Mouse (Mus musculus): Measurements from ENCODE around the gene Ell. TPM values are rescaled to one million over a fixed set of nuclear protein-coding genes. Genes with fewer than 3 reads are reported as not detected.

The Ell gene
- polyA plus RNA-seq, 1 experiment from 2014 or later: 21.8 TPM

GRCm38 (mm10) chr8:70599507-70600290 is 60.4 kb downstream of the Ell start:
- Histone ChIP-seq H3K27ac (ENCODE audit: low read depth, low read length) (no peak overlapping the region; the same call in 1 of the 2 replicates), H3K9ac (ENCODE audit: low read length) (no peak overlapping the region), H3K9me3 (ENCODE audit: control insufficient read depth, low read length) (no peaks in the 10 kb centered on the region; the same call in 1 of the 2 replicates), H3K4me2 (ENCODE audit: low read depth, low read length, severe bottlenecking) (no peak overlapping the region), H3K36me3 (ENCODE audit: control insufficient read depth, insufficient read depth, low read length) (no peaks in the 10 kb centered on the region; the same call in 1 of the 2 replicates), H3K4me1 (replicated peaks; ENCODE audit: control insufficient read depth, insufficient read depth, low read length) (peaks cover 41% of the 10 kb centered on the region), H3K4me3 (ENCODE audit: low read depth, low read length) (no peak overlapping the region), H3K27me3 (ENCODE audit: control insufficient read depth, insufficient read depth, low read length) (no peaks in the 10 kb centered on the region; the same call in 1 of the 2 replicates)
- DNase-seq (ENCODE audit: low spot score) (no peak), ATAC-seq (replicated peaks; ENCODE audit: low FRiP score) (no peak)
- 86% methylated on average over 12 of the region's 12 CpGs for WGBS

GRCm38 (mm10) chr8:70600473-70601270 is 61.4 kb downstream of the Ell start:
- WGBS: 14% methylated on average over 10 of the region's 10 CpGs
- Histone ChIP-seq H3K27me3 (ENCODE audit: control insufficient read depth, insufficient read depth, low read length) (no peaks in the 10 kb centered on the region; the same call in 1 of the 2 replicates), H3K9me3 (ENCODE audit: control insufficient read depth, low read length) (no peaks in the 10 kb centered on the region; the same call in 1 of the 2 replicates), H3K27ac (ENCODE audit: low read depth, low read length) (peak overlapping the region; percentile 91), H3K9ac (ENCODE audit: low read length) (peak overlapping the region; percentile 32), H3K4me2 (ENCODE audit: low read depth, low read length, severe bottlenecking) (peak overlapping the region; percentile 51), H3K4me1 (replicated peaks; ENCODE audit: control insufficient read depth, insufficient read depth, low read length) (peaks cover 33% of the 10 kb centered on the region), H3K4me3 (ENCODE audit: low read depth, low read length) (peak overlapping the region; percentile 18; the same call in 1 of the 2 replicates), H3K36me3 (ENCODE audit: control insufficient read depth, insufficient read depth, low read length) (no peaks in the 10 kb centered on the region; the same call in 1 of the 2 replicates)
- DNase-seq (ENCODE audit: low spot score) (no peak), ATAC-seq (replicated peaks; ENCODE audit: low FRiP score) (peak; percentile 22; the same call in 1 of the 2 replicates)

- H3K4me3 ChIP-seq (ENCODE audit: low read depth, low read length): peak overlapping the region; percentile 18; the same call in 1 of the 2 replicates
- ATAC-seq (replicated peaks; ENCODE audit: low FRiP score): peak; percentile 77
- no peaks in the 10 kb centered on the region for H3K27me3 ChIP-seq (ENCODE audit: control insufficient read depth, insufficient read depth, low read length)
- H3K4me2 ChIP-seq (ENCODE audit: low read depth, low read length, severe bottlenecking): peak overlapping the region; percentile 51
- DNase-seq (ENCODE audit: low spot score): peak; percentile 97
- no peaks in the 10 kb centered on the region; the same call in 1 of the 2 replicates for H3K9me3 ChIP-seq (ENCODE audit: control insufficient read depth, low read length)
- peak overlapping the region; percentile 91 for H3K27ac ChIP-seq (ENCODE audit: low read depth, low read length)
- peaks cover 36% of the 10 kb centered on the region for H3K4me1 ChIP-seq (replicated peaks; ENCODE audit: control insufficient read depth, insufficient read depth, low read length)
- under 1% methylated on average over 26 of the region's 26 CpGs for WGBS
- H3K9ac ChIP-seq (ENCODE audit: low read length): peak overlapping the region; percentile 32
- H3K36me3 ChIP-seq (ENCODE audit: control insufficient read depth, insufficient read depth, low read length): no peaks in the 10 kb centered on the region
Measured at GRCm38 (mm10) chr8:70601271-70601649, 62.0 kb downstream of the Ell start.

GRCm38 (mm10) chr8:70602139-70602811 is 63.0 kb downstream of the Ell start:
- no peaks in the 10 kb centered on the region; the same call in 1 of the 2 replicates for H3K9me3 ChIP-seq (ENCODE audit: control insufficient read depth, low read length)
- no peaks in the 10 kb centered on the region for H3K27me3 ChIP-seq (ENCODE audit: control insufficient read depth, insufficient read depth, low read length)
- DNase-seq (ENCODE audit: low spot score): no peak
- peaks cover 40% of the 10 kb centered on the region for H3K4me1 ChIP-seq (replicated peaks; ENCODE audit: control insufficient read depth, insufficient read depth, low read length)
- WGBS: 95% methylated on average over 13 of the region's 13 CpGs
- H3K36me3 ChIP-seq (ENCODE audit: control insufficient read depth, insufficient read depth, low read length): no peaks in the 10 kb centered on the region
- H3K4me2 ChIP-seq (ENCODE audit: low read depth, low read length, severe bottlenecking): no peak overlapping the region
- no peak overlapping the region for H3K4me3 ChIP-seq (ENCODE audit: low read depth, low read length)
- no peak for ATAC-seq (replicated peaks; ENCODE audit: low FRiP score)
- H3K27ac ChIP-seq (ENCODE audit: low read depth, low read length): no peak overlapping the region
- H3K9ac ChIP-seq (ENCODE audit: low read length): no peak overlapping the region

- 89% methylated on average over 7 of the region's 7 CpGs for WGBS
- H3K27me3 ChIP-seq (ENCODE audit: control insufficient read depth, insufficient read depth, low read length): peaks cover 4% of the 10 kb centered on the region; the same call in 1 of the 2 replicates
- DNase-seq (ENCODE audit: low spot score) (no peak), ATAC-seq (replicated peaks; ENCODE audit: low FRiP score) (no peak)
- no peak overlapping the region for H3K27ac ChIP-seq (ENCODE audit: low read depth, low read length)
- H3K4me3 ChIP-seq (ENCODE audit: low read depth, low read length): no peak overlapping the region
- H3K9me3 ChIP-seq (ENCODE audit: control insufficient read depth, low read length): no peaks in the 10 kb centered on the region; the same call in 1 of the 2 replicates
- H3K9ac ChIP-seq (ENCODE audit: low read length): peak overlapping the region; percentile 12; the same call in 1 of the 2 replicates
- no peak overlapping the region for H3K4me2 ChIP-seq (ENCODE audit: low read depth, low read length, severe bottlenecking)
- peaks cover 27% of the 10 kb centered on the region for H3K4me1 ChIP-seq (replicated peaks; ENCODE audit: control insufficient read depth, insufficient read depth, low read length)
- H3K36me3 ChIP-seq (ENCODE audit: control insufficient read depth, insufficient read depth, low read length): no peaks in the 10 kb centered on the region
Measured at GRCm38 (mm10) chr8:70604558-70604957, 65.3 kb downstream of the Ell start.

- H3K4me1 ChIP-seq (replicated peaks; ENCODE audit: control insufficient read depth, insufficient read depth, low read length): peaks cover 25% of the 10 kb centered on the region
Measured at GRCm38 (mm10) chr8:70605871-70606779, 66.9 kb downstream of the Ell start.

GRCm38 (mm10) chr8:70606780-70607602 is 67.7 kb downstream of the Ell start:
- no peaks in the 10 kb centered on the region for H3K9me3 ChIP-seq (ENCODE audit: control insufficient read depth, low read length)
- no peak for ATAC-seq (replicated peaks; ENCODE audit: low FRiP score)
- H3K36me3 ChIP-seq (ENCODE audit: control insufficient read depth, insufficient read depth, low read length): no peaks in the 10 kb centered on the region
- DNase-seq (ENCODE audit: low spot score): no peak
- H3K27ac ChIP-seq (ENCODE audit: low read depth, low read length): 0 out of 2 replicates have a peak overlapping the region, but pooled peaks have one; percentile 18
- peak overlapping the region; percentile 92 for H3K9ac ChIP-seq (ENCODE audit: low read length)
- H3K4me3 ChIP-seq (ENCODE audit: low read depth, low read length): peak overlapping the region; percentile 75
- 70% methylated on average over 18 of the region's 18 CpGs for WGBS
- peaks cover 25% of the 10 kb centered on the region for H3K4me1 ChIP-seq (replicated peaks; ENCODE audit: control insufficient read depth, insufficient read depth, low read length)
- H3K27me3 ChIP-seq (ENCODE audit: control insufficient read depth, insufficient read depth, low read length): peaks cover 4% of the 10 kb centered on the region; the same call in 1 of the 2 replicates
- H3K4me2 ChIP-seq (ENCODE audit: low read depth, low read length, severe bottlenecking): peak overlapping the region; percentile 88

More at GRCm38 (mm10) chr8:70605871-70606779, 66.9 kb downstream of the Ell start:
- Histone ChIP-seq H3K9ac (ENCODE audit: low read length) (no peak overlapping the region), H3K9me3 (ENCODE audit: control insufficient read depth, low read length) (no peaks in the 10 kb centered on the region; the same call in 1 of the 2 replicates), H3K4me2 (ENCODE audit: low read depth, low read length, severe bottlenecking) (no peak overlapping the region), H3K27ac (ENCODE audit: low read depth, low read length) (no peak overlapping the region), H3K4me3 (ENCODE audit: low read depth, low read length) (no peak overlapping the region), H3K36me3 (ENCODE audit: control insufficient read depth, insufficient read depth, low read length) (no peaks in the 10 kb centered on the region), H3K27me3 (ENCODE audit: control insufficient read depth, insufficient read depth, low read length) (peaks cover 4% of the 10 kb centered on the region; the same call in 1 of the 2 replicates)
- ATAC-seq (replicated peaks; ENCODE audit: low FRiP score): no peak
- WGBS: 89% methylated on average over 9 of the region's 9 CpGs
- no peak for DNase-seq (ENCODE audit: low spot score)

Data from forebrain, embryonic 11.5 days (tissue).